Mouse (Mus musculus) kidney, postnatal 4 days (tissue): Measurements from ENCODE around the gene Gm29776.

Source experiments
- DNase-seq, 2 experiments: peaks; one replicate each; pipeline ENCODE4 v3.0.0; 2021; ENCODE audit warnings: mixed read lengths in 2 of 2

The Gm29776 gene

DNA sequence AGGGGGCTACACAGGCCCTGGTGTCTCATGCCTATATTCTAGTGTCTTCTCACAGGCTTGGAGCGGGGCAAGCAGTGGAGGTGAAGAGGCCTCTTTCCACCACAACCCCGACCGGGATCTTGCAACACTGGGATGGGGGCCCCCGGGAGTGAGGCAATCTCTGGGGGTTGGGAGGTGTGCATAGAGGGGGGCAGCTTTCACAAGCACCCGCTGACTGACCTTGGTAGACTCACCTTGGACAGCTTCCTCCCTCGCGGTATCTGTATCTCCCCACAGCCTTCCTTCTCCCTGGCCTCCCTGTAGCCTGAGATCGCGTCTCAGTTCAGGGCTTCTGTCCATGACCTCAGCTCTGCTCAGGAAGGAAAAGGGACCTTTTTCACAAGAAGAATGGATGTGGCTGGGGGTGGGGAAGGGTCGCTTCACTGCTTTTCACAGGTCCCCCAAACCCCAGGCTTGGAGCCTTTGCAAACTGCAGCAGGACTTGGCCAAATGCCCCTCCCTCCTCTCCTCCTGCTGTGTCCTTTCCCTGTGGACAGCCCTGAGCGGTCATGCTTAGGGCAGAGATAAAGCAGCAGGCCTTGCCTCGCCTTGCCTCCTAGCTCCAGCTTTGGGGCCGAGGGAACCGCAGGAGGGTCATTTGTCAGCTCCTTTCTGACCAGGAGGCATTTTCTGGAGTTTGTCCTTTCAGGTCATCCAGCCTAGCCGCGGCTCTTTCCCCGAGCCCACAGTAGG lies 8.1 kb upstream of the Gm29776 start:
- DNase-seq = peak in 1 of 2 experiments; percentile 39

DNA sequence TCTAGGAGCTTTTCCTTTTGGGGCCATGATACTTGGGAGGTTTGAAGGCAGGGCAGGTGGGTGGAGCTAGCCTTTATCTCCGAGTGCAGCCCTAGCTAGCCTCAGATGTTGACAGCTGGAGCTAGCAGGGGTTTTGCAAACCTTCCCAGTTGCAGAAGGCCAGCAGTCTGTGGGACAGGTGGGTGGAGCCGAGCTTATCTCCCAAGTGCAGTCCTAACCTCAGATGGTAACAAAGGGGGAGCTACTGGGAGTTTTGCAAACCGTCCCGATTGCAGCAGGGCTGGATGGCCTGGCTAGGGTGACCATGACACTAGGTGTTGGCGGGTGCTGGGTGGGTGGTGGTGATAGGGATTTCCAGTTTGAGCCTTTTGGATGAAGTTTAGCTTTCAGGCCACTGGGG lies 7.2 kb upstream of the Gm29776 start:
- DNase-seq = no peak

DNA sequence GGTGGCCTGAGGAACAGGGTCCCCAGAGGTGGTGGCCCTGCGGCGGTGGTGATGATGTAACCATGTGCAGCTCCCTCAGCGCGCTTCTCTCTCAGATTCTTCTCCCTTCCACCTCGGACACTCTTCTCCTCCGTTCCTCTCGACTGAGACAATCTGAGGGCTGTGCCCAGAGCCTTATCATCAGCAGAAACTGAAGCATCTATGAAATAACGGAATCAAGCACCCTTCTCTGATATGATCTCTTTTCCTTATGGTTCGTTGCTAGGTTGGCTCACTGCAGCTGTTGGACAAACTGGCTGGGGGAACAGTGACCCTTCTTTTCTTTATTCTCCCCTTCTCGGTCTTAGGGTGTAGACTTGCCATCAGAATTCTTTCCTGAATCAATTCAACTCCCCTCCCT lies 4.6 kb upstream of the Gm29776 start:
- DNase-seq = no peak

DNA sequence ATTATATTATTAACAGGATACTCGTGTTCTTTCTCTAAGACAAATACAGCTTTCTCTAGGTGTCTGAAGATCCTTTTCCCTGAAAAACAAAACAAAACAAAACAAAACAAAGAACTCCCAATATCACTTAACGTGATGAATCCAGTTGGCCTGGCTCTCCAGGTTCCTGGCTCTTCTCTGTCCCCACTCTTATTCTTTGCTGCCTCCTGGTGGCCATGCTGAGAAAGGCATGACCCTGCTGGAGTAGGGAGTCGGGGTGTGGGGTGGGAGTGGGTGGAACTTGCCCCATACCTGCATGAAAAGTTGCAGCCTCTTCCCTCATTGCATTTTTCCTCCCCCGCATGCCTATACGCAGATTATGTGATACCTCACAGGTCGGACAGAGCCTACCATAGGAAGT lies 2.7 kb upstream of the Gm29776 start:
- DNase-seq = peak; percentile 92

DNA sequence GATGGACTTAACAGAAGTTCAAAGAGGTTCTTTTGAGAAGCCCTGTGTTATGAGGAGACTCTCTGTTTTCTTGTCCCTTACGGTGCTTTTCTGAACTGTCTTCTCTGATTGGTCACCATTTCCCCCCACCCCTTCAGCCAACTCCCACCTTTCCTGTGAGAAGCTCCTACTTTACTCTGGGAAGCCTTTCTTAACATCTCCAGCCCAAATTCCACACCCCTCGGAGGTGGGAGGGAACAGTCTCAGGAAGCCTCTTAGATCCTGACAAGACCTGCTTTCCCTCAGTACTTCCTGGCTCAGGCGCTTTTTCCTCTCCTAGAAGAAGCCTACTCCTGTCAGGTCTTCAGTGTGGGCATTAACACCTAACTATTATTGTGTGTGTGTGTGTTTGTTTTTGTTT lies 953 bp upstream of the Gm29776 start:
- no peak for DNase-seq

DNA sequence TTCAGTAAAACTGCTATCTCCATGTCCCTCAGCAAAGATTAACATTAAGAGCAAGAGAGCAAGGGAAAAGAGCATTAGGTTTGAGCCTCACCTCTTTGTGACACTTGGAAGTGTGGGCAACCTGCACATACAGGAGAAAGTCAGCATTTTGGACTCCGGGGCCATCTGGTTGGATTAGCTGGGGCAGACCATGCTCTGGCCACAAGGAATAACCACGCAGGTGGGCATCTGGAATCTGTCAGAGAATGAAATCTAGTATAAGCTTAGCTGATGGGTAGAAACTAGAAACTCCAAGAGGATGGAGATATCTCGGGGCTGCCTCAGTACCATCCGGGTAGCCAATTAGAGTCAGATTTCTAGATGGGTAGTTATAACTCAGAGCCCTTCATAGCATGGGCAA lies 1.9 kb downstream of the Gm29776 start:
- DNase-seq = no peak

DNA sequence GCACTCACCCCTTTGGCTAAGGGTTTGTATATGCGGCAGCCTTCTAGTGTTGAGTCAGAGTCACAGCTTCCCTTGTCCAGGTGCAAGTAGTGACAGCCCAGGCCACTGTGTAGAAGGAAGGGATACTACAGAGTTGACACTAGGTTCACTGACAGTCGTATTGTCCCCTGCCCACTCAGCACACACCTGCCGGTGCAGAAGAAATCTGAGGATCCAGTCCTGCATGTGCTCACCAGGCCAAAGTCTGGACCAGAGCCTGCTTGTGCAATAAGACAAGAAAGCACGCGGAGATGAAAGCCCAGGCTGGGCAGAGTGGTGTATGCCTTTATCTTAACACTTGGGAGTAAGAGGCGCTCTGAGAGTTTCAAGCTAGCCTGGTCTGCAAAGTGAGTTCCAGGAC lies 3.6 kb downstream of the Gm29776 start:
- DNase-seq = no peak

DNA sequence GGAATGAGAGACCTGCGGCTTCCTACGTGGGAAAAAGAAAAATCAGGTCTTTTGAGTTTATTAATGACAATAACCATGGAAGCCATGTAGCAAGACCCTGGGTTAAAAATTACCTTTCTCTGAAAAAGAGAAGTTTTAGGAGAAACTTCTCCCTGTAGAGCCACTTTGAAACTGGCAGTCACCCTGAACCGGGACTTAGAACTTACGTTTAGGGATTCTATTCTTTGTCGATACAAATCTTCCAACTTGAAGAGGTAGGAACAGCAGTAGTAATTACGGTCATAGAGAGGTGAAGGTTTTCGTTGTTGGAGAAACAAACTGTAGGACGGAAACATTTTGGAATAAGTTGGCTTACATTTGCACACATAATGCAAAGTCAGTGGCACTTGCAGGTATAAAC lies 11.4 kb downstream of the Gm29776 start:
- no peak for DNase-seq

DNA sequence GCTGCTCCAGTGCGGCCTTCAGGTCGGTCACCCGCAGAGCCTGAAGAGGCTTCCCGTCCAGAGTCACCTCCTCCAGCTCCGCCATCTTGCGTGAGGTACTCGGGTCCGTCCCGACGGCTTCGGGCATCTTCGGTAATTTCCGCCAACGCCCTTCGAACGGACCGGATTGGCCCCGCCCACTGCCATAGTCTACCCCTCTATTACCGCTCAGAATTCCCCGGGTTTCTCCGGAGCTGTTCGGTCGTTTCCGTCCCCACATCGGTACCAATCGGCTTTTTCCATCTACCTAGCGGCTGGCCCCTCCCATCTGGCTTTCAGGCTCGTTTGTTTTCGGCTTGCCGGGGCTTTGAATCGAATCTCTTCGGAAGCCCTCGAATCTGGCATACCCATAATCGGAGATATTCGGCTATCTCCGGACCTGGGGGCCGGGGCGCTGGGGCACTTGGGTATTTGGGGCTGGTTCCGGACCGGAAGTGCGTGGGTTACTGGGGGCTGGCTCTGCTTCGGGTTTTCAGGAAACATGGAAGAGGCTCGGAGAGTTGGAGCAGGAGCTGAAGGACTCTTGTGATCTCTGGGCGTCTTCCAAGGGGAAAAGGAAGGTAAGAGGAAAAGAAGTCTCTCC lies 12.0 kb downstream of the Gm29776 start, which contains the start of gene Acin1:
Gene Acin1 (minus strand): TSS at position 410 of the 622 bp plus-strand sequence.
- DNase-seq = peak; percentile 100

DNA sequence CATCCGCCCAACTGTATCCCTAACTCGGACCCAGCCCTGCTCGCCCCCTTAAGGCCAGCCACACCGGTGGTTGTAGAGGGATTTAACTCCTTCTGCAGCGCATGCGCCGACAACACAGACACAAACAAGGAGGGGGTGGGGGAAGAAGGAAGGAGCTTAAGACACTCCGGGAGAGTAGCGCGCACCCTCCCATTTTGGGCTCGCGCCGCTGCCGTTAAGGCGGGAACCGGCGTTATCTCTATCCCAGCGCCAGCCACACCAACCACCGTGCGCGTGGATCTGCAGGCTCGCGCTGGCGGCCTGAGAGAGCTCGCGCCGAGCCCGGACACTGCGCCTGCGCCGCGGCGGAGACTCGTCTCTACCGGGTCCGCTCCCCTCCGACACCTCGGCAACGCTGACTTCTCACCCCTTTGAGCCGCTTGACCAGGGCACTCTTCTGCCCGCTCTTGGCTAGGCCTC lies 12.5 kb downstream of the Gm29776 start, which contains the start of gene 1700123O20Rik:
Gene 1700123O20Rik (plus strand): TSS at position 154 of the 459 bp plus-strand sequence.
- DNase-seq = peak; percentile 81 to 90

DNA sequence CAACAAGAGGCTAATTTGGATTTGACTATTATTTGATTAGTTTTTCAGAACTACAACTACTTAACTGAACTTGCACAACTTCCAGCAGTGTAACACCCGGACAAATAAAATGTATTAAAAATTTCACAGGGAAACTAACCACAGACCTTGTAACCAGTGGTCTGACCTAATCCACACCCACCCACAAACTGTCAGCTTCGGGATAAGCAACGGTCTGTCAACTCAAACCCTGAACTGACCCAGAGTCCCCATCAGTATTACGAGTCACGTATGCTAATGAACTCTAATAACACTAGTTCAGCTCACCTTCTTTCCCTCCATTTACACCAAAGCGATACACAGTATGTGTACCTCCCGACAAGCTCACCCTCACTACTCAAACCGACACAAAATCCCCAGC lies 13.2 kb downstream of the Gm29776 start:
- DNase-seq = no peak

DNA sequence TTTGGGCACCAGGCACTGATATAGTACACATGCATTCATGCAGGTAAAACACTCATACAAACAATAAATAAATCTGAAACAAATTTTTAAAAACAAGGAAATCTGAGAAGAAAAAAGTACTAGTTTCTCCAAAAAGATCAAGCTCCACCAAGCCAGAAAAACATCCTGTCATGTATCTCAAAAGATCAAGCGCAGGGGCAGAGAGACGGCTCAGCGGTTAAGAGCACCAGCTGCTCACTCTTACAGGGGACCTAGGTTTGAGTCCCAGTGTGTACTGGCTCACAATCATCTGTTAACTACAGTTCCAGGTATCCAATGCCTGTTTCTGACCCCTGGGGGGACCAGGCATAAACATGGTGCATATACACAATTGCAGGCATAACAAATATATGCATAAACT lies 16.2 kb downstream of the Gm29776 start:
- DNase-seq = no peak

DNA sequence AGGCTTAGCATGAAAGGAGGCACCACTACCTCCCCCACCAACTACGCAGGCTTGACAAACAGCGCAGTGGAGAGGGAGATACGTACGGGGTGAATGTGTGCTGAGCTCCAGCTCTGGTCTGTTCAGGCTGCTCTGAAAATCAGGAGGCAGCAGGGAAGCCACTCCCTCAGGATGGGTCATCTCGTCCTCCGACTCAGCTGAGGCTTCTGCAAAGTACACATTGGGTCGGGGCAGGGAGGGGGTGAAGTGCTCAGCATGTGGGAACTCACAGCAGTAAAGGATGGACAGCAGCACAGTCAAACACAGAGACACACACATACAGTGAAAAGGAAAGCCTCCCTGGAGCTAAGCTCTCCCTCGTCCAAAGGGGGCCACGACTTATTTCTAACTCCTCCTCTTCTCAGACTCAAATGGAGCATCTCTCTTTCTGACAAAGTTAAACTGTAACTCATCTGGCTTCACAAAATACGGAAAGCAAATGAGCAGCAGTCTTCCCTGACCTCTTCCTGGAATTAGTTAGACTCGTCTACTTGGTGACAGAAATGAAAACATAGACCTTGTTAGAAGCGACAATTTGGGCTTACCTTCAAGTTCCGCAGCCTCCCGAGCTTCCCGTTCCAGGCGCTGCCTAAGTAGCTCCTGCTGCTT lies 19.9 kb downstream of the Gm29776 start:
- DNase-seq = no peak

DNA sequence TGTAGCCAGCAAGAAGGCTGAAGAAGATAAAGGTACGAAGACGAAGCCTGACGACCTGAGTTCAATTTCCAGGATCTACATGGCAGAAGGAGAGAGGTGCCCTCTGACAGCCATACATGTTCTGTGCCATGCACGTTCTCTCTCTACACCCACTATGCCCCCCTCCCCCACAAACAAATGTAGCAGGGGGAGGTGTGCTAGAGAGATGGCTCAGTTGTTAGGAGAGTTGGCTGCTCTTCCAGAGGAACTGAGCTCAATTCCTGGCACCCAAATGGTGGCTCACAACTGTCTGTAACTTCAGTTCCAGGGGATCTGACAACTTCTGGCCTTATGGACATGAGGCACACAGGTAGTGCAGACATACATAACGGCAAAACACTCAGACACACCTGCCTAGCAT lies 22.3 kb downstream of the Gm29776 start:
- no peak for DNase-seq

DNA sequence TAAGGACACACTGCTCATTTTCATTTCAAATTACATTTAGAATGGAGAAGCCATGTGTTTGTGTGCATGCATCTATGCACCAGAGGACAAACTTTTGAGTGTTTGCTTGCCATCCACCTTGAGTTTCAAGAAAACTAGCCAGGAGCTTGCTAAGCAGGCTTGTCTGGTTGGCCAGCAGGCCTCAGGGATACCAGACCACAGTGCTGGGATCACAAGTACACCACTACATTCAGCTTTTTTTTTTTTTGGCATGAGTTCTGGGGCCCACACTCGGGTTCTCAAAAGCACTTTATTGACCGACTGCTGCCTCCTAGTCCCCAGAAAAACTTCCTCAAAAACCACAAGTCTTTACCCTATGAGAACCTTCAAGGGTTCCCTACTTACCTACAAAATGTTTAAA lies 24.3 kb downstream of the Gm29776 start:
- DNase-seq = no peak

DNA sequence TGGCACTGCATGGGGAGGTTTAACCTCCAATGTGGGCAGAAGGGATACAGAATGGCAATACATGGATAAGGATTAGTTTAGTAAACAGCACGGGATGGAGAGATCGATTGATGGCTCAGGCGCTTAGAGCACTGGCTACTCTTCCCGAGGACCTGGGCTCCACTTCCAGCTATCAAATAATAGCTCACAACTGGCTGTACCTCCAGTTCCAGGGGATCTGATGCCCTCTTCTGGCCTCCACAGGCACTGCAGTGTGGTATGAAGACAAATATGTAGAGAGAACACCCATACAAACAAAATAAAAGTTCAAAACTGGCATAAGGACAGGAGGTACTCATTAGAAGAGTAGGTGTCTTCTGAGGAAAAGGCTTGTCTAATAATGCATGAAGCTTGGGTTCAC lies 29.3 kb downstream of the Gm29776 start:
- DNase-seq = peak; percentile 67 to 72

DNA sequence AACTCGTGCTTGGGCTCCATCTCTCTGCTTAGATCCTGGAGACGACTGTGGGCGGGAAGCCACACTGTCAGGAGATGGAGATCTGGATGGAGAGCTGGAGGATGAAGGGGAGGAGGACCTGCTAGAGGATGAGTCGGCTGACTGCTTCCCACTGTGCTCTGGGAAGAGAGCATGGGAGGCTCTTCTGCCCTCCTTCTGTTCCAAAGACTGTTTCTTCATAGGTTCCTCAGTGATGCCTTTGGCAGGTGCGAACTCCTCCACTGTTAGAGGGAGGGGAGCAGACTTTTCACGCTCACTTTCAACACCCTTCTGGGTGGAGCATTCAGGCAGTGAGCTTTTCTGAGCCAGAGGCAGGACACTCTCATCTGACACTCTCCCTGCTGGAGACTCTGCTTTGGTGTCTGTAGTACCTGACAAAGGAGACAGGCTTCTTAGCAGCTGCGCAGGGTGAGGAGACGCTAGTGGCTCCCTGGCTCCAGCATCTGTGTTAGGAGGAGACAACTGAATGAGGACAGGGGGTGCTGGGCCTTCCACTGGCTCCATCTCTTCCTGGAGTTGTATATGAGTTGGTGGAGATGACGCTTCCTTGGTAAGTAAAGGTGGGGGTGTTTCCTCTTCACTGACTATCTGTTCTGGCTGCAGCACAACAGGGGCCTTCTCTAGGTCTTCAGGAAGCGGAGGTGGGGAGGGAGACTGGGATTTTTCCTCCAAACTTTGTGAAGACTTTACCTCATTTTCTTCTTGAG lies 34.0 kb downstream of the Gm29776 start:
- DNase-seq = no peak

DNA sequence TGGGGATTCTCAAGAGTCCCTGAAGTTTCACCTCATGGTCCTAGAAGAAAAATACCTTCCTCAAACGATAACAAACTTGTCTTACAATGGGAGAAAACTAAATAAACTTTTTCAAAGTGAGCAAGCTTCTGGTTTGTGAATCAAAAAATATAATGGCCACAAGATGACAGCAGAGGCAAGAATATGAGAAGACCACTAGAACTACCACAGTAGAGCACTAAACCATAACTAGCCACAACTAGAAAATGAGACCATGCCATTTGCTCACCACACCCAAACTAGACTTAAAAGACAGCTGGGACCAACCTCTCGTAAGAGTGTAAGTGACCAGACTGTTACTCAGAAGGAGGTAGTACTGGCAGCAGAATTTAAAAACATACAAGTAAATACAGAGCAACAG lies 38.6 kb downstream of the Gm29776 start:
- no peak for DNase-seq

DNA sequence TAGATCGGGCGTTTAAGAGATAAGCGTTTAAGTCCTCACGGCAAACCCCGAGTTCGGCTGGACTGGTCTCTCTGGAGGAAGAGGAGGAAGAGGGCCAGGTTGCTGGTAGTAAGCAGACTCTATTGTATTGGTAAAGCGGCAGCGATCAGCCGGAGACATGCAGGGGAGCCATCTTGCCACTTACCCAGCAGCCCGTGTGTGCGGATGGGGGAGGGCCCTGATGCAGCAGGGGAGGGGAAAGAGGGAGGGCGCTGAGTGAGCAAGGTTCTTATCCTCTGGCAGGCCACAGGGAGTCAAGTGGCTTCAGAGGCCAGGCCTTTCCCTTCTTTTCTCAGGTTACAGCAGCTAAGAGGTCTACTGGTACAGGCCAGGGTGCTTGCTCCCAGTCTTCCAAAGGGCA lies 45.1 kb downstream of the Gm29776 start:
- DNase-seq = peak; percentile 86 to 92

DNA sequence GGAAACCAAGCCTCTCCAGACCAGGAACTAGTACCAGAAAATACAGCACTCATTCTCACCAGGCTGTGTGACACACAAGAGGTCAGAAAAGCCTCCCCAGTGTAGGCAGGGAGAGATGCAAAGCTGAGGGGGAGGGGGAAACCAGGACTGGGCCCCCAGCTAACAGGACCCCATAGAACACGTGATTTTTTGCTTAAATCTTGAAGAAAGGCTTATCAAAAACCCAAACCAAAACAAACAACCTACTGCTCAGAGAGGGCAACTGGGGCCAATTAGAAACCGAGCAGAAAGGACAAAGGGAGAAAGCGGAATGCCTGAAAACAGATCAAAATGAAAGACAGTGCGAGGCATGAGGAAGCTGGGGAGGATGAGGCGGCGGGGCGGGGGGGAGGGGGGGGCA lies 45.8 kb downstream of the Gm29776 start:
- DNase-seq = no peak

DNA sequence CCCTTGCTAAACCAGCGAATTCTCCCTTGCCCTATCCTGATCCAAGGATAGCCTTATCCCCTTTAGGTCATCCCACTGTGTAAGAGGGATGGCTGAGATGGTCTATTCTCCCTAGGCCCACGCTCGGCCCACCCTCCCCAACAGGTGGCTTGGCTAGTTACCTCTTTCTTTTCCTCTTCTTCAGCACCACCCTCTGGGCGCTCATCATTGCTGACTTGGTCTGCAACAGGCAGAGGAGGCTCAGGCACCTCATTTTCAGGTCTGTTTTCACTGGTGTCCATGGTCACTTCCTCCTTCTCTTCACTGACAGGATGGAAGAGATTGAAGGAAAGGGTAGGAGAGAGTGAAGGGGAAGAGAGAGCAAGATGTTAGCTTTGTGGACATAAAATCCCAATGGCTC lies 47.1 kb downstream of the Gm29776 start:
- DNase-seq = no peak

DNA sequence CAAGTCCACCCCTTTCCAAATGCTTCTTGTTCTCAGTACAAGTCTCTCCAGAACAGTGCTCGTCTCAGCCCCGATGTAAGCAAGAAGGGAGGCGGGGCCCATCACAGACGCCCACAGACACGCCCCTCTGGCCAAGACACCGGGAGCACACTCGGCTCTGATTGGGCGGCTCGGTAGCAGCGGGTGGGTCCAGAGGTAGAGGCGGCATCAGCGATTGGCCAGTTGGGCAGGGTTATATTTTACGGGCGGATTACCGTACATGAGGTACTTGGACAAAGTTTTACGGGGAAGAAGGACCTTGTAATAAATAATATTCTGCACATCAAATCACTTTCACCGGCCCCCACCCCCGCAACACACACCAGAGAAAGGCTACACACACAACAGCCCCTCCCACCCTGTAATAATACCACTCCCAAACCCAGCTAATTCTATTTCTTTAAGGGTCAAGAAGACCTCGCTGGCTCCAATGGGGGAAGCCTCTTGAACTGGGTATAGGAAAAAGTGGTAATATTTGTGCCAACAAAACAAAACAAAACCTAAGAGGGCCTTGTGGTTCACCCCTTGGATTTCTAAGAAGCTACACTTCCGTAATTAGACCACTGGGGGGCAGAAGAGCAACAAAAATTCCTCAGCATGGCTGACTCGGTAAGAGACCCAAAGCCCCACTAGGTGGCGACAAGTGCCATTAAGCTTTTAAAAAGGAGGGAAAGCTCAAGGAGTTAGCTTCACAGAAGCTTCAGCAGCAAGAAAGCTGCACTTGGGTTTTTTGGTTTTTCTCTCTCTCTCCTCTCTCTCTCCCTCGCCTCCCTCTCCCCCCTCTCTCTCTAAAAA lies 47.8 kb downstream of the Gm29776 start:
- peak; percentile 91 to 93 for DNase-seq
